Mouse (Mus musculus) intestine, postnatal 0 days (tissue): ENCODE measurements around the gene 0610010K14Rik. TPM values are rescaled to one million over a fixed set of nuclear protein-coding genes. Genes with fewer than 3 reads are reported as not detected.

Experiments
- ATAC-seq: fragments of 200-750 bp; cut with Nextera tagmentation; 2 replicates; pipeline ENCODE4 v1.8.0; 2017; ENCODE audit warnings: mild to moderate bottlenecking, moderate TSS enrichment, moderate library complexity
- H3K27ac ChIP-seq: fragments of 300-500 bp; sonication (generic); 2 replicates; pipeline ENCODE4 v1.5.1; 2014; ENCODE audit warnings: mild to moderate bottlenecking, low read depth, low read length, moderate library complexity
- H3K27me3 ChIP-seq: fragments of 300-500 bp; sonication (generic); replicated peaks from 2 replicates; pipeline ENCODE4 v1.6.1; 2014; ENCODE audit warnings: low read length, mixed read lengths; ENCODE audit not compliant: control insufficient read depth, insufficient read depth
- H3K36me3 ChIP-seq: fragments of 300-500 bp; sonication (generic); 2 replicates; pipeline ENCODE4 v1.6.1; 2014; ENCODE audit warnings: mild to moderate bottlenecking, moderate library complexity; ENCODE audit not compliant: control insufficient read depth, insufficient read depth
- H3K4me1 ChIP-seq: fragments of 300-500 bp; sonication (generic); replicated peaks from 2 replicates; pipeline ENCODE4 v1.6.1; 2014; ENCODE audit warnings: antibody characterized with exemption, low read length, mixed read lengths; ENCODE audit not compliant: control insufficient read depth, insufficient read depth
- H3K4me2 ChIP-seq: fragments of 300-500 bp; sonication (generic); replicated peaks from 2 replicates; pipeline ENCODE4 v1.6.1; 2014; ENCODE audit warnings: low read depth, mild to moderate bottlenecking, moderate library complexity
- H3K4me3 ChIP-seq: fragments of 300-500 bp; sonication (generic); 2 replicates; pipeline ENCODE4 v1.5.1; 2014; ENCODE audit warnings: low read depth, low read length
- H3K9ac ChIP-seq: fragments of 300-500 bp; sonication (generic); 2 replicates; pipeline ENCODE4 v1.6.1; 2014; ENCODE audit warnings: mild to moderate bottlenecking, low read depth, low read length
- H3K9me3 ChIP-seq: fragments of 300-500 bp; sonication (generic); 2 replicates; pipeline ENCODE4 v1.6.1; 2016; ENCODE audit warnings: mixed run types; ENCODE audit not compliant: control insufficient read depth
- CTCF ChIP-seq: sonication (generic); IDR thresholded peaks from 2 replicates; pipeline ENCODE4 v1.5.1; 2016; ENCODE audit warnings: low read depth, mild to moderate bottlenecking, control low read depth, antibody characterized with exemption, moderate library complexity
- WGBS: fragments of 180-500 bp; shearing (Covaris S2); extraction: QIAGEN DNeasy Blood & Tissue Kit; methylation state at CpG from one replicate; pipeline ENCODE4 v1.1.7; 2014; 5-methylcytosine and 5-hydroxymethylcytosine counted together
- polyA plus RNA-seq: library from polyadenylated mRNA; unstranded; fragments of >200 nt; fragmentation: Nextera tagmentation; extraction: Ambion mirVana; gene quantifications from 2 replicates; pipeline ENCODE4 v1.2.1, GENCODE M21; 2015

The 0610010K14Rik gene
- polyA plus RNA-seq, 1 experiment from 2014 or later: 72.7 TPM

DNA sequence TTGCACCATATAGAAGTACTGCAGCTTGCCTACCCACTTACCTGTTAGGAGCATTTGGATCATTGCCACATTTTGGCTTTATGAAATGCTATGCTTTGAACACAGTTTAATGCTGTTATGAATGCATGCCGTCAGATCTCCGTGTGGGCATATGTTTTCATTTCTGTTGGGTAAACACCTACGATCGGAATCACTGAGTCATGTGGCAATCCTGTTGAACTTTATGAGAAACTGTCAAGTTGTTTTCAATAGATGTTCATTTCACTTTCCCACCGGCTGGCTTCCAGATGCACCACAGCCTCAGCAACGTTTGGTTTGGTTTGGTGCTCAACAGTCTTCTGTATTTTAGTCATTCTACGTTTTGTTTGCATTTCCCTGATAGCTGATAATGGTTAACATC lies 33.9 kb upstream of the 0610010K14Rik start:
- 67% methylated on average over 7 of the region's 7 CpGs for WGBS
- no peak overlapping the region for H3K27ac ChIP-seq
- H3K4me3 ChIP-seq: no peak overlapping the region
- H3K4me2 ChIP-seq: no peak overlapping the region
- ATAC-seq: no peak
- H3K36me3 ChIP-seq: no peaks in the 10 kb centered on the region
- H3K9me3 ChIP-seq: no peaks in the 10 kb centered on the region
- no peaks in the 10 kb centered on the region for H3K27me3 ChIP-seq
- H3K9ac ChIP-seq: no peak overlapping the region
- H3K4me1 ChIP-seq: no peaks in the 10 kb centered on the region
- no peak for TF ChIP-seq CTCF

DNA sequence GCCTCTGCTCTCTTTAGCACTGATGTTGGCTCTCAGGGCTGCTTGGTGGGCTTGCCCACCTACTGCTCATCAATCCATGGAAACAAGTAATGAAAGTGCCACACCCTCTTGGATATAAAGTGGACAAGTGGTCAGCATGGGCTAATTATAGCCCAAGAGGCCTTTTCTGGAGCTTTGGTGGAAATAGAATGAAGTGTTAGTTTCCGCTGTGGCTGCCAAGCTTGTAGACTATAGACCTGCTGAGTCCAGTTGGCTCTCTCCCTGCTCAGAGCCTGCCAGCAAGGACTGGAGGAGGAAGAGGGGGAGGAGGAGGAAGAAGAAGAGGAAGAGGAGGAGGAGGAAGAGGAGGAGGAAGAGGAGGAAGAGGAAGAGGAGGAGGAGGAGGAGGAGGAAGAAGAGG lies 28.7 kb upstream of the 0610010K14Rik start:
- H3K9ac ChIP-seq: no peak overlapping the region
- 0 out of 2 replicates have a peak, but pooled peaks cover 6% of the 10 kb centered on the region for H3K4me1 ChIP-seq
- no peak overlapping the region for H3K4me3 ChIP-seq
- no peak for ATAC-seq
- no peaks in the 10 kb centered on the region for H3K9me3 ChIP-seq
- no peak overlapping the region for H3K4me2 ChIP-seq
- H3K27ac ChIP-seq: no peak overlapping the region
- no peaks in the 10 kb centered on the region for H3K27me3 ChIP-seq
- TF ChIP-seq CTCF: no peak
- H3K36me3 ChIP-seq: no peaks in the 10 kb centered on the region
- WGBS: 84% methylated on average over 1 of the region's 1 CpGs

DNA sequence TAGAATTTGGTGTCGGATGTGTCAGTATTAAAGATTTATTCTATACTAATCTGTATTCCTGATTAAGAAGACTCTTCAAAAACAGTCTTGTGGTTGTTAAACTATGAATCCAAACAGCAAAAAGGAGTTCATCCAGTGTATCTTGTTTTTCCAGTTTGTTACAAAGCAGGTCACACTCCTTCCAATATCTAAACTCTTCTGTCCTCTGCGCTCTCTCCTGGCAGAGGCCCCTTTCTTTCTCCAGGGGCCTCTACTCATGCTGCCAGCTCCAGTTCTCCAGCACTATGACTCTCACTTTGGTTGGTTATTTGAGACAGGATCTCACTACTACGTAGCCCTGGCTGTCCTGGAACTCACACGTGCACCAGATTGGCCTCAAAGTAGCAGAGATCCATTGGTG lies 28.1 kb upstream of the 0610010K14Rik start:
- ATAC-seq: no peak
- Histone ChIP-seq H3K4me2 (no peak overlapping the region), H3K27ac (no peak overlapping the region), H3K27me3 (no peaks in the 10 kb centered on the region), H3K9me3 (no peaks in the 10 kb centered on the region), H3K4me1 (0 out of 2 replicates have a peak, but pooled peaks cover 6% of the 10 kb centered on the region), H3K36me3 (no peaks in the 10 kb centered on the region), H3K9ac (no peak overlapping the region), H3K4me3 (no peak overlapping the region)
- TF ChIP-seq CTCF: no peak
- 59% methylated on average over 4 of the region's 4 CpGs for WGBS

DNA sequence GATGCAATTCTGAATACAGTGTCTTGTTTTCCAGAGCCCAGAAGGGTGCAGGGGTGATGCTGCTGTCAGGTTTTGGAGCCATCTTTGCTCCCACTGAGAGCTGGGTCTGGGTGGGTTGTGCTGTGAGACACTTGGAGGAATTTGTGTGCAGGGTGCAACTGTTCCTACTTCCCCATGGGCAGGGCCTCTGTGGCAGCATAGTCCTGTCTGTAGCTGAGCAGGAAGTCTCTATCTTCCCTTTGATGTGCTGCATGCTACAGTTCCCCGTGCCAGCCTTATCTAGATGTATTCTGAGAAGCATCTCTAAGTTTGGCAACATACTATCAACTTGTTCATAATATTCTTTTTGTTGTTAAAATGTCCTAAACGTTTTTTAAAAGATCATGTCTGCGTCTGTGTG lies 27.5 kb upstream of the 0610010K14Rik start:
- 38% methylated on average over 3 of the region's 3 CpGs for WGBS
- Histone ChIP-seq H3K9me3 (no peaks in the 10 kb centered on the region), H3K27ac (no peak overlapping the region), H3K4me1 (0 out of 2 replicates have a peak, but pooled peaks cover 6% of the 10 kb centered on the region), H3K36me3 (no peaks in the 10 kb centered on the region), H3K27me3 (no peaks in the 10 kb centered on the region), H3K9ac (no peak overlapping the region), H3K4me2 (no peak overlapping the region), H3K4me3 (no peak overlapping the region)
- ATAC-seq: no peak
- TF ChIP-seq CTCF: no peak

DNA sequence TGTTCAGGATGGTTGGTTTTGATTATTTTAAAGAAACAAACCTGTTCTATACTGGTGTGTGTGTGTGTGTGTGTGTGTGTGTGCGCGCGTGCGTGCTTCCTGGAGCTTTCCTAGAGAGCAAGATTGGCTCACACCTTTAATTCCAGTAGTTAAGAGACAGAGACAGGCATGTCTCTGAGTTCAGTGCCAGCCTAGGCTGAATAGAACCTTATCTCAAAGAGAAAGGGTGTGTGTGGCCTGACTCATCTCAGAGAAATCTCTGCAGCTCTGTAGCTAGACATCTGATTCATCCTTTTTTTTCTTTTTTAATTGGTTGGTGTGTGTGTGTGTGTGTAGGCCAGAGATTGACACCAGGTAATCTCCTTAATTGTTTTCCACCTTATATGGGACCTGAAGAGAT lies 21.3 kb upstream of the 0610010K14Rik start:
- ATAC-seq: no peak
- no peak overlapping the region for H3K4me3 ChIP-seq
- no peak for TF ChIP-seq CTCF
- WGBS: 79% methylated on average over 4 of the region's 4 CpGs
- no peaks in the 10 kb centered on the region for H3K4me1 ChIP-seq
- H3K27me3 ChIP-seq: peaks cover 19% of the 10 kb centered on the region
- no peak overlapping the region for H3K27ac ChIP-seq
- no peaks in the 10 kb centered on the region for H3K9me3 ChIP-seq
- no peaks in the 10 kb centered on the region for H3K36me3 ChIP-seq
- H3K9ac ChIP-seq: no peak overlapping the region
- no peak overlapping the region for H3K4me2 ChIP-seq

DNA sequence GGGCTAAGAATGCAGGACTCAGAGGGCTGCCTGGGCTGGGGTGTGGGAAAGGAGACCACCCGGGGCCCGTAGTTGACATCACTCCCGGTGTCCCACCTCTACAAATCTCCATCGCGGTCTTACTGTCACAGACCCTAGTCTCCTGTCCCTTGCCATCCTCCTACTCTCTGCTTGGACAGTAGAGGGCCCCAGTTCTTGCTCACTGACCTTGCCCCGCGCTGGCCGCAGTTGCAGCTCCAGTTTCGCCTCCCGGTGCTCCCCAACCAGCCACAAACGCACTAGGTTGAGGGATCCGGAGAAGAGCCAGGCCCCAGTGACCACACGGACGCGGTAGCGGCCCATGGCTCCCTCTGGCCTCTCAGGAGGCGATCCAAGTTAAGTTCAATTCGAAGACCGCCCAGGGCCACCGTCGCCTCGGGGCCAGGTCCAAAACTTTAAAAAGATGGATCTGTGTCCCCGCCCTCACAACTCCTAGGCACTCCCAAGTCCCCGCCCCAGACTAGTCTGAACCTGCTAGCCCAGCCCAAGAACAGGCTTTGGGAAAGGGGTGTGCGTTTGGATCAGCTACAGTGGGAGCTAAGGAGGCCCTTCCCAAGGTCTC lies 17.3 kb upstream of the 0610010K14Rik start, which contains the start of gene Alox12:
TSS of gene Alox12 (minus strand) at position 423 of the 601 bp plus-strand sequence.
- 2% methylated on average over 25 of the region's 25 CpGs for WGBS
- H3K27ac ChIP-seq: no peak within 1 kb of the TSS
- no peak; the same call in 1 of the 2 replicates for ATAC-seq

More for the DNA sequence above, 17.3 kb upstream of the 0610010K14Rik start, which contains the start of gene Alox12:
- Histone ChIP-seq H3K4me1 (no peaks in the 10 kb centered on the region), H3K4me2 (peak within 1 kb of the TSS; percentile 55), H3K4me3 (peak within 1 kb of the TSS; percentile 27), H3K36me3 (no peaks in the 10 kb centered on the region), H3K27me3 (peaks cover 32% of the 10 kb centered on the region), H3K9me3 (no peaks in the 10 kb centered on the region), H3K9ac (no peak within 1 kb of the TSS)
- peak; percentile 63 for TF ChIP-seq CTCF
